Mouse (Mus musculus): ENCODE data around the gene Nap1l1. TPM values are rescaled to one million over a fixed set of nuclear protein-coding genes. Genes with fewer than 3 reads are reported as not detected.
"Not testable (repeated sequence)": the region's sequence is repeated elsewhere in the genome, so short reads cannot be mapped to it uniquely, and the experiment has no call there.

Gene Nap1l1
- total RNA-seq, 1 experiment from 2014 or later: 150 TPM

DNA sequence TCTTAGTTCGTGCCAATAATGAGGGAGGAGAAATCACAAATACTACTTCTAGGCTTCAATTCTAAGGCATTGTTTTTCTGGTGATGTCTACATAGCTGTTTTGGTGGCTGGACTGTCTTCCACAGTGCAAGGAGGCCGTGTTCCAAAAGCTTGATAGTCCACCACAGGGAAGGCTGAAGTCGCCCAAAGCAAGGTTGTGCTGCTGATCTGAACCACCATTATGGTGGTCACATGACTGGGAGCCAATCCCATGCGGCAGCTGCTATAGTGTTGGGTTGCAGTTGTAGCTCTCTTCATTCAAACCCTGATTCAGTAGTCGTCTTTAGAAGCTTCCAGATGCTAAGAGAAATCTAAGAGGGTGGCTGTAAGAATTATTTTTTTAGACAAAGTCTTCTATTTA, 6.6 kb downstream of the Nap1l1 start:
- DNase-seq: no peak

DNA sequence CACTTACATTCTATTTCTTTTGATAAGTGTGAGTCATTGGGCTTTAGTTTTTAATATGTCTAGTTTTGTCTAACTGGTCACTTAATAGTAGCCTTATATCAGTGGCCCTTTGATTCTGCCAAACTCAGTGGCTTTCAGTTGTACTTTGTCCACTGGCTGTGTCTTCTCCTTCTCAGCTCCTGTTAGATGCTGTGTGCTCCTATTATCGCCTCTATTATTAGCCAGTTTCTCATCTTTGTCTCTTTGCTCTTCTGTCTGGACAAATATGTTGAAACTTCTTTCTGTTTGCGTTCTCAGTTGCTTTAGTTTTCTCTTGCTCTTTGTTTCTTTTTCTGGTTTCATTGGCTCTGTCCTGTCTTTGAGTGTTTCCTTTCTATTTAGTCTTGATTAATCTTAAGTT, 9.6 kb downstream of the Nap1l1 start:
- no peak for DNase-seq

DNA sequence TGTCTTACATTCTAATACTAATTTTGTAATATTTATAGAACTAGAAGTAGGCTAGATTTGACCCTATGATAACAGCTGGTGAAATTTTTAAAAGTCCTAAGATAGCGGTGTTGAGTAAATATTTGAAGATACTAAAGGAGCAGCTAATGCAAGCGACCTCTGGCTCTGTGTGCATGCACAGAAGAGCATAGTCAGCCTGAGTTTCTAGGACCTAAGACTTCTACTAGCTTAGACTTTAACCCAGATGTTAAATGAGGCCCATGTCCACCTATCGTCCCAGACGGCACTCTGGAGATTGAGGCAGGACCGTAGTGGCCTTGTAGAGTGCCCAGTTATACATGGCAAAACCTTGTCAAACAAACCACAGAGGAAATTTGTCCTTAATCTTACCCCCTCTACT, 11.1 kb downstream of the Nap1l1 start:
- no peak for DNase-seq

DNA sequence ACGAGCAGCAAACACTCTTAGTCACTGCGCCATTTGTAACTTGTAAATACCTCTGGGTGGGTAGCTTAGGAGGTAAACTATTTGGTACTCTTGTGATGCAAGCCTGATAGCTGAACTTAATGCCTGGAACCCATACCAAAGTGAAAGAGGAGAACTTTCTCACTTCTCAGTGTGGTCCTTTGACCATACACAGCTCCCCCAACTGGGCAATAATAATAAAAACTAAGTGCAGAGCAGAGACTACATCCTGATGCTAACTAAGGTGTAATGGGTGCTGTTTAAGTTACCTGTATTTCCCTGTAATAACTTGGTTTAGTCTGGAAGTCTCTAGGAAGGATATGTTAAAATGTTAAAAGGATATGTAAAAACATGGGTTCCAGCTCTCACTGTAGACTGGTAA, 15.8 kb downstream of the Nap1l1 start:
- DNase-seq: no peak

DNA sequence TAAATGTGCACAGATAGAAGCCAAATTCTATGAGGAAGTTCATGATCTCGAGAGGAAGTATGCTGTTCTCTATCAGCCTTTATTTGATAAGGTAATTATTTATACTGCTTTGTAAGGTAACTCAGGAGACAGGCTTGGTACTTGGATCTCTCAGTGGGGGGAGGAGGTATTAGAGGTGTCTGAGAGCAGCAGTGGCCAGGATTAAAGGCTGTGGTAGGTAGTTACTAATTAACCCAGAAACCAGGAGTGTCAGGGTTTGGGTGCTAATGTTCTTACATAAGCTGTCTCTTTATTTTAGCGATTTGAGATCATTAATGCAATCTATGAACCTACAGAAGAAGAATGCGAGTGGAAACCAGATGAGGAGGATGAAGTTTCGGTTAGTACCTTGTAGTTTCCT, 17.1 kb downstream of the Nap1l1 start:
- not testable (repeated sequence) for DNase-seq

DNA sequence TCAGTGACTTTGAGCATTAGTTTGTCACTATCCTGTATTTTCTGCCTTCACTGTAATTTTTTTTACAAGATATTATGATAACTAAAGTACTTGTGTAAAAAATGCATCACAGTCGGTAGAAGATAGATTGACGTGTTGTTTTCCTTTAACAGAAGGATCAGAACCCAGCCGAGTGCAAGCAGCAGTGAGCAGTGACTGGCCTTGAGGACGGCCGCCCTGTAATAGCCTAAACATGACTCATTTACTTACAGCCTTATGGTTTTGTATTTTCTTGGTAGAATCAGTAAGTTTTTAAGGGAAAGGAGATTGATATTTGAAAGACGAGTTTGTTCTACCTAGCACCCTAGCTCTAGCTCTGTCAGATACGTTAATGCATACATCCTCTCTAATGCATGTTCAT, 22.9 kb downstream of the Nap1l1 start:
- peak; percentile 28 for DNase-seq

DNA sequence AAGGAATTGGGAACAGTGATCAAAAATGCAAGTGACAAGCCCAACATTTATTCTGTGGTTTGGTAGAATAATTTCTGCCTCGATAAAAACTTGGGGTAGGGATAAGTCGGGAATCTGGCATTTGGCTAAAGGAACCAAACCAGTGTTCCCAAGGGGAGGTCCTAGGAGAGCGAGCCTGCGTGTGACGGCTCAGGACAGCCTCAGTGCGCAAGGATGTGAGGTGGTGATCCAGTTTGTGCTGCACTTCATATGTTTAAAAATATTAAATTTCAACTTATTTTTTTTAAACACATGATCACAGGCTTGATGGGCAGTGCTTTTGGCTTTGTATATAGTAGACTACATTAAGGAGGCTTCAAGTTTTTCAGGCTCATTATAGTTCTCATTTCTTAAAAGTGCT, 26.9 kb downstream of the Nap1l1 start:
- DNase-seq: no peak

DNA sequence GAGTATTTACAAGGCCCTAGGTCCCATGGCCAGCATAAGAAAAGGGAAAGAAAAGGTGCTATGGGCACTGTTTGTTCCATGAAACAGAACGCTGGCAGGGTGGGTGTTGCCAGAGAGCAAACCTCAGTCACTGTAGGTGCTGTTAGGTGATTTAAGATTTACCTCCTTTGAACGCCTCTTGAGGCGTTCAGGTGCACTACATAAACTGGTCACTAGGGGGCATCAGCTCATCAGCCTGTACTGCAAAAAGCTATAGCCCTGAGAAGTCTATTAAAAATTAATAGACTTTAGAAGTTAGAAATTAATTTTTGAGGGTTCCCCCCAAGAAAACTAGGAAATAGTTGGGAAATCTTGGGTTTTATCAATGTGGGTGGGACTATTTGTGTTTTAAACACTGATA, 30.0 kb downstream of the Nap1l1 start:
- DNase-seq: peak; percentile 72

DNA sequence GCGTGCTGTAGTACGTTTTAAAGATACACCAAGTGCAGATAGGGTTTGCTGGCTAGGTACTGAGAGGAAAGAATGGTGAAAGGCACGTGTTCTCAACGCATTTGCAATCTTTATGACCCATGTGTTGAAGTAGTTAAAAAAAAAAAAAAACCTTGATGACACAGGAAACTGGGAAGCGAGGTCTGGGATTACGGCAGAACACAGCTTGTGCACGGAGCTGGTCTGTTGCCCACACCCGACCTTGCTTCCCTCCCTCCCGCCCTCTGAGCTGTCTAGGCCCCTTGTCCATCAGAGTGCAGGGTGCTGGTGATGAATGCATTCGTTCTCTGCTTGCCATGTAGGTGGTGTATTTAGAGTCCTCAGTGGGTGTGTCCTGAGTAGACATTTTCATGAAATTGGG, 30.7 kb downstream of the Nap1l1 start:
- no peak for DNase-seq

DNA sequence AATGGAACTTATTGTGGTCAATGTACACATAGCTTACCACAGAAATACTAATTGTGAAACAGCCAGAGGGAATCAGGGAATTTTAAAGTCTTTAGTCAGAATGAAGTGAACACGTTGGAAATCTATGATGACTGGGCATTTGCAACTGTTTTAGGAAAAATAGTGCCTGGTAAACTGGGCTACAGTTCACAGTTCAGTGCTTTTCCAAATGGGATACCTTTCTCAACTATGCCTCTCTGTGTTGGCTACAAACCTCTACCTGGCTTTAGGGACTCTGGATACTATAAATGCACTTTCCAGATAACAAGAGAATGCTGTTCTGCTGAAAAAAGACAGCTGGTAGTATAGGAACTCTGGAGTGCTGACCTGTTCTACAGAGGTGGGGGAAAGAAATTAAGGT, 31.6 kb downstream of the Nap1l1 start:
- DNase-seq: no peak

DNA sequence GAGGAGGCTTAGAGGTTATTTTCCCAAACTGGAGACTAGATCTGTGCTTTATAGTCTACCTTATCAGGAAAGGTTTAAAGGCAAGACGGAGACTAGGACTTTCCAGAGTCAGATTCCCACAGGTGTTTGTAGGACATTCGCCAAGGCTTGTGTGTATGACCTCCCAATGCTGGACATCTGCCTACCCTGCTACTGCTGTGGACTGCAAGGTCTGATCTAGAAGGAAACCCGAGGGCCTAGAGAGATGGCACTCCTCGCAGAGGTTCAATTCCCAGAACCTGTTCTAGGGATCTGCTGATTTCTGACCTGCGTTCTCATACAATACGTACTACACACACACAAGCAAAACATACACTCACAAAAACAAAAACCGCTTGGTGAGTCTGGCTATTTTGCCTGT, 32.4 kb downstream of the Nap1l1 start:
- no peak for DNase-seq

DNA sequence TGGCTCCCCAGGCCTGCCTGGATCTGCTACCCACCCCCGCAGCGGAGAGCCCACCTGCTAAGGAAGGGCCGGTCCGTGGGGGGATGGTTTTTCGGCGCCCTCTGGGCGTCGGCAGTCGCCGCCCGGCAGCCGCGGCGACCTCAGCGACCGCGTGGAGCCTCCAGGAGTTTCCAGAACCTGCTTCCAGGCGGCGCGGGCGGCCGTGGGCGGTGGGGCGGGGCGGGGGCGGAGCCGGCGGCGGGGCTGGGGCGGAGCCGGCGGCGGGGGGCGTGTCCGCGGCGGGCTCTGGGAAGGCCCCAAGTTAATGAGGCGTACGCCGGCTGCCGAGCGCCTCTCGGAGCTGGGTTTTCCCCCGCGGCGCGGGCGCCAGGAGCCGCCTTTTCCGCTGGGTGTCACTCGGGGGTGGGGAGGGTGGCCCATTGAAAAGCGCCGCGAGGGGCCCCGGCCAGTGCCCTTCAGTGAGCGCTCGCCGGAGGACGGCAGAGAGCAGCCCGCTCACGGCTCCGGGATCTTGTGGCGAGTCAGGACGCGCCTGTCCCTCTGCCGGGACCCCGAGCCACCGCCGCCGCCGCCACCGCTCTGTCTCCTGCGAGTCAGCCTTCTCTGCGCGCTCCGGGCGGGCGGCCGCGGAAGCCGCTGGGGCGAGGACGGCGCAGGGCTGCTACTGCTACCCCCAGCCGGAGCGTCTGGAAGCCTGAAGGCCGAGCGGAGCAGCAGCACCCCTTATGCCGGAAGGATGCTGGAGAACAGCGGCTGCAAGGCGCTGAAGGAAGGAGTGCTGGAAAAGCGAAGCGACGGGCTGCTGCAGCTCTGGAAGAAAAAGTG, 33.3 kb downstream of the Nap1l1 start, which contains the start of gene Phlda1:
Gene Phlda1, plus strand, starts transcription at position 186 of the 825 bp plus-strand sequence.
- DNase-seq: peak; percentile 98

DNA sequence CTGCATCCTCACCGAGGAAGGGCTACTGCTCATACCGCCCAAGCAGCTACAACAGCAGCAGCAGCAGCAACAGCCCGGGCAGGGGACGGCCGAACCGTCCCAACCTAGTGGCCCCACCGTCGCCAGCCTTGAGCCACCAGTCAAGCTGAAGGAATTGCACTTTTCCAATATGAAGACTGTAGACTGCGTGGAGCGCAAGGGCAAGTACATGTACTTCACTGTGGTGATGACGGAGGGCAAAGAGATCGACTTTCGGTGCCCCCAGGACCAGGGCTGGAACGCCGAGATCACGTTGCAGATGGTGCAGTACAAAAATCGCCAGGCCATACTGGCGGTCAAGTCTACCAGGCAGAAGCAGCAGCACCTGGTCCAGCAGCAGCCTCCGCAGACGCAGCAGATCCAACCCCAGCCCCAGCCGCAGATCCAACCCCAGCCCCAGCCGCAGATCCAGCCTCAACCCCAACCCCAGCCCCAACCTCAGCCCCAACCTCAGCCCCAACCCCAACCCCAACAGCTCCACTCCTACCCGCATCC, 34.0 kb downstream of the Nap1l1 start:
- no peak for DNase-seq

DNA sequence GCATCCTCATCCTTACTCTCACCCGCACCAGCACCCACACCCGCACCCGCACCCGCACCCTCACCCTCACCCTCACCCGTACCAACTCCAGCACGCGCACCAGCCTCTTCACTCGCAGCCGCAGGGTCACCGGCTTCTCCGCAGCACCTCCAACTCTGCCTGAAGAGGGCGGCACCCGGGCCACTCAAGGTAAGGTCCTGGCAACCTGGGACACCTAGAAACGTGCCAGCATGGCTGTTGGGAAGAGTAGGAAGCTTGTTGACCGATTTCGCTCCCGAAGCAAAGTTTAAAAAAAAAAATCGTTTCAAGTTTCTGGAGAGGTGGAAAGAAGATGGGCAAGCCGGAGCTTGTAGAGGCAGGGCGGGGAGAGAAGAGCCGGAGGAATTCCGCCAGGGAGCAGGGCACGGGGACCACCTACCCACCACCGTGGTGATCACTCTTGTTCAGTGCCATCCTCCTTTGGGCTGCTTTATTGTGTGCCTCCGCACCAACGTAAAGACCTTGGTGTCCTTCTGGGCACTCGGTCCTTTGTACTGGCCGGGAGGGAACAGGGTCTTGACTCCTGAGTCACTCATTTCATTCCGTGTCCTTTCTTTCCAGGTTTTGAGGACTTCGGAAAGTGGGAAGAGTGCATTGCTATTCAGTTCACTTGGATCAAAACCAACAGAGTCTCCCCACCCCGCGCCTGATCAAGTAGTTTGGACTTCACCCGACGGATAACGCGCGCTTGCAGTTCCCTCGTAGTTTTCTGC, 34.6 kb downstream of the Nap1l1 start:
- DNase-seq: peak; percentile 64

DNA sequence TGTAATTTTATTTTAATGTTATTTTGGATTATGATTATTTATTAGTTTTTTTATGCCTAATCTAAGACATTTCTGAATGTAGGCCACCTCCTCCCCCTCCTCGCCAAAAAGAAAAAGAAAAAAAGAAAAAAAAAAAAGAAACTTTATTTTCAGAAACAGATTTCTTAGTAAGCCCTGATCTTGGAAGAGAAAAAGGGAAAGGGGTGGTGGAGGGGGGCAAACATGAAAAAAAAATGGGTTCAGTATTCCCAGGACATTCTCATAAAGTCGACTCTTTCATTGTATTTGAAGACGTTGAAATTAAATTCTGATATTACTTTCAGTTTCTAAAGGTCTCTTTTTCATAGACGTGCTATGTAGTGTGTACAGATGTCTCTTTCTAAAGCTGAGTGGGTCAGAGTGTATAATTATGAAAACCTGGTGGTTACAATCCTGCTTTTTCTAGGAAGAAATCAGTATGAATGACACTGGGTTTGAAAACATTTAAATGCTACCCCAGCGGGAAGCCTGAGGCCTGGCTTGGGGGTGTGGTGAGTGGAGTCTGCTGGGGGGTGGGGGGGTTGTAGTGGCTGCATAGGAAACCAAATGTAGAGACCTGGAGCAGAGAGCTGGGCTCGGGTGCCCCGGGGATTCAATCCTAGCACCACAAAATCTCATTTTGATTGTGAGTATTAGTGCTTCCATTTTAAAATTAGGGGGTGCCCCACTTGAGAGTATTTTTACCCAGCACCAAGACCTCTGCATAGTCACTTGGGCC, 35.5 kb downstream of the Nap1l1 start:
- no peak for DNase-seq

DNA sequence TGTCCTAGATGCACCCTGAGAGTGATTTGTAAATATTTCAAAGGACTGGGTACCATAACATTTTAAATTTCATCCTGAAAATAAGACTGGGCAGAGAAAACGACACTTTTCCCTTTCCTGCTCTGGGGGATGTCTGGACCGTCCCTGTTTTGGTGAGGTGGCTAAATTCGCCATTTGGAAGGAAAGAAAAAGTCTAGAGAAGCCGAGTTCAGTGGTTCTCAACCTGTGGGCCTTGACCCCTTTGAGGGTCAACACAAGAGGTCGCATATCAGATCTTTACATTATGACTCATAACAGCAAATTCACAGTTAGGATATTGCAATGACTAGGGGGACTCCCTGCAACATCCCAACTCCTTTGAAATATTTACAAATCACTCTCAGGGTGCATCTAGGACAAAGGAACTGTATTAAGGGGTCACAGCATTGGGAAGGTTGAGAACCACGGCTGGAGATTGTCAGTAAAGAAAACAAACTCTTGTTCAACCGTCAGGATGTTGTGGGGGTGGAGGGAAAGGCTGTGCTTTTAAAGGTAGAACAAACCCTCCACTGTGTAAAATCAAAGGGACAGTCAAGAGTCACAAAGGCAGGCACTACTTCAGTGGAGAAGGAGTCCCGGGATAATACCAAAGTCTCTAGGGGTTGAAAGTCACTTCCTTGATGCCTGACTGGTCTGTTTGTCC, 36.2 kb downstream of the Nap1l1 start:
- DNase-seq: no peak

DNA sequence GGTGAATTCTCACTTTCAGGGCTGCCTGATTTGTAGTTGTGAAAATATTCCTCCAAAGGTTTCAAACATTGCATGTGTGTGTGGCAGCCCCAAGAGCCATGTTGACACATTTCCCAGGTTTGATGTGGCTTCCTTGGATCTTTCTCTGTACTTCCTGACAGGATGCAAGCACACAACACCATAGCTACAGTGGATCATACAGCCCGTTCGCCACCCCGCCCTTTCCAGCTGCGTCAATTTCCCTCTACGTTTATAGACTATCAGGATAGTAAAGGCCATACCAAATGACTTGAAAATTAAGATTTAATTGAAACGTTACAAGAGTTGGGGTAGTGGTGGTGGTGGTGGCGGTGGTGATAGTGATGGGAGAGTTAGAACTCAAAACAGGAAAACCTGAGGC, 37.0 kb downstream of the Nap1l1 start:
- no peak for DNase-seq

DNA sequence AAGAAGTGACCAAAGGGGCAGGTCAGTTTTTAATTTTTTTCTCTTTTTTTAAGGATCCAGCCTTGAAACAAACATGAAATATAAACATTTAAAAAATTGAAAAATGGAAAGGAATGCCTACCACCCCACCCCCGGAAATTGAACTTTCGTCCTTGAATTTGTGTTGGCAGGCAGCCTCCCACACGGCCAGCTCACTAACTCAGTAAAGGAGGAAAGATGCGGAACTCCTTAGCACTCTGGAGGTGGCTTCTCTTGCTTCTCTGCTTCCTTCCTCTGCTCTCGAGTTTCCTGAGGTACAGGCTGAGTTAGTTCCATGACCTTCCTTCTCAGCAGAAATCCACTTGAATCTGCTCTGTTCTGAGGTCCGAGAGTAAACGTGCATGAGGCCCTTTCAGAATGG, 37.8 kb downstream of the Nap1l1 start:
- DNase-seq: no peak

DNA sequence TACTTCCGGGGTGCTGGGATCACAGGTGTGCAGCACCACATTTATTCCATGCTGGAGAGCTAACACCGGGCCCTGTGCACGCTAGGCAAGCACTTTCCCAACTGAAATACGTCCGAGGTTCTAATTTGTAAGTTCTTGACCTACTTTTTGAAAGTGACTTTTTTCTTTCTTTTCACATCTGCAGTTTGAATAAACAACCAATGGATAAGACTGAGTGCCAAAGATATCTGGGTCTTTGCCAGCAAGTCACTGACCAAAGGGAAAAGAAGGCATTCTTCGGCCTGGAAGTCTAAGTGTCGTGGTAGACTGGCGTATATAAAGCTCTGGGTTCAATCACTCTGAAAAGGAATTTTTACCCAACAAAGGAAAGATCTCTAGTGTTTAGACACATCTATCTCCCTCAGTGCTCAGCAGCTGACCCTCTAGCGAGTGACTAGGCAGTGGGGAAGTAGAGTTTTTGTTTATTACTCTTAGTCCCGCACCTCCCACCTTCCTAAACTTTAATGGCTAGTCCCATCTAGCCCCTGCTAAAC, 39.1 kb downstream of the Nap1l1 start:
- DNase-seq: no peak

DNA sequence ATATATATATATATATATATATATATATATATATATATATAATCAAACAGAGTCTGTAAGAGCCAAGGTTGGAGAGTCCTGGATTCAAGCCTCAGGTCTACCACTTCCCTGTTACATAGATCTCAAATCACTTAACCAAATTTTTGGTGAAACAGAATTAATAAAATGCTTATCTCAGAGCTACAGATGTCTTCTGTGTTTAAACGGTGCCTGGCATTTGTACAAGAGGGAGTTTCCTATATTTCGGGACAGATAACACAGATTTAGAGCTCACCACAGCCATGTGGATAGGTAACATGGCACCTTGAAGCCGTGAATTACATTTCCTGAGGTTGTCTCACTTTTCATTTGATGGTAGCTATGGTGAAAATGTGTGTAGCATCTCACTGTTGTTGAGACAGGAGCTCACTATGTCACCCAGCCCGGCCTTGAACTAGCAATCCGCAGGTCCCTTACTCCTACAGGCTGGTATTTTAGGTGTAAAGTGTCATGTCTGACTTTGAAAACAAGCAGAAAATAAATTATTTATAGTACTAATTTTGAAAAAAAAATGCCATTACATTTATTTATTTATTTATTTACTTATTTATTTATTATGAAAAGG, 41.4 kb downstream of the Nap1l1 start:
- DNase-seq: no peak

Data from adrenal gland, postnatal 25 days (tissue).